Mouse (Mus musculus): ENCODE measurements around the gene Dpagt1.
"Not testable (repeated sequence)": the region's sequence is repeated elsewhere in the genome, so short reads cannot be mapped to it uniquely, and the experiment has no call there.

The Dpagt1 gene

DNA sequence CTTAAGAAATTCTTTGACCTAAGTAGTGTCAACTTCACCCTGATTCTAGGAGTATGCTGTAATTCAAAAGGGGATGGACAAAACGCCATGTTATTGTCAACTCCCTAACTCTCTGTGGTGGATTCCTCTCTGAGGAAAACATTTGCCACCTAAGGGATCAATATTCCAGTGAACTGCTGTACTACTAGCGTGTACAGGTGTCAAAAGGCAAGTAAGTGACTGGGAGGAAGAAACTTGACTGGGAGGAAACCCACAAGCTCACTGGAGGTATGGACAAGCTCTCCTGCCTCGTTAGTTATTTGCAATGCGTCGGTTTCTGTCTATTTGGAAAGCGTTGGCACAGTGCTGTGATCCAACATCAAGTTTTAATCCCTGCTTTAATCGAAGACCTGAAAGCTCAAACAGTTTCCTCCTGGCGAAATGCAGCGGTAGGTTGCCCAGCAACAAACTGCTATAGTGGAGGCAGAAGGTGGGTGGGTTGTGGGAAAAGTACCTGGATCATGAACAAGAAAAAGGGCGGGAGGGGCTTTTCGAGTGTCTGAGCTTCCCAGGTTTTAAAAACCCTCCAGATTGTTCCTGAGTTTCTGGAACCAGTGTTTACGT is at the start of gene Dpagt1:
Gene Dpagt1 (plus strand): TSS at position 252 of the 603 bp plus-strand sequence.
- in situ Hi-C loops (cut with MboI; ENCODE audit: low pct_unique_long_range_greater_than_20kb in 1 of 2, low sequenced_read_pairs in 2 of 2, unreplicated experiment in 1 of 2): no loop called here

DNA sequence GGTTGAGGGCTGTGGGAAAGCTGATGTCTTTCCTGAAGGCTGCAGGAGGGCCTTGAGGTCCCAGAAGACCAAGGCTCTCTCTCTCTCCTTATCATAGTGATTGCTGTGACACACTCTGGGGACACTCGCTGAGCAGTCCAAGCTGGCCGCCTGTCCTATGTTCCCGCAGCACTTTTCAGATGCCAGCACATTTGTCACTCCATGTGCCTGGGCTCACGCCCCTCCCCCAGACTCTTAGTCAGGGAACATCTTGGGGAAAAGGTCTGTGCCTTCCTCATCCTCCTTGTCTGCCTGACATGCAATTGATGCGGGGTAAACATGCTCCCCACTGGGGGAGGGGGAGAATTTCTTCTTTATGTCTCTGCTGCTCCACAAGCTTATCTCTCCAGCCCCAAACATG is 42.6 kb upstream of the Dpagt1 start:
- in situ Hi-C loops (cut with MboI; ENCODE audit: low pct_unique_long_range_greater_than_20kb in 1 of 2, low sequenced_read_pairs in 2 of 2, unreplicated experiment in 1 of 2): no loop called here

DNA sequence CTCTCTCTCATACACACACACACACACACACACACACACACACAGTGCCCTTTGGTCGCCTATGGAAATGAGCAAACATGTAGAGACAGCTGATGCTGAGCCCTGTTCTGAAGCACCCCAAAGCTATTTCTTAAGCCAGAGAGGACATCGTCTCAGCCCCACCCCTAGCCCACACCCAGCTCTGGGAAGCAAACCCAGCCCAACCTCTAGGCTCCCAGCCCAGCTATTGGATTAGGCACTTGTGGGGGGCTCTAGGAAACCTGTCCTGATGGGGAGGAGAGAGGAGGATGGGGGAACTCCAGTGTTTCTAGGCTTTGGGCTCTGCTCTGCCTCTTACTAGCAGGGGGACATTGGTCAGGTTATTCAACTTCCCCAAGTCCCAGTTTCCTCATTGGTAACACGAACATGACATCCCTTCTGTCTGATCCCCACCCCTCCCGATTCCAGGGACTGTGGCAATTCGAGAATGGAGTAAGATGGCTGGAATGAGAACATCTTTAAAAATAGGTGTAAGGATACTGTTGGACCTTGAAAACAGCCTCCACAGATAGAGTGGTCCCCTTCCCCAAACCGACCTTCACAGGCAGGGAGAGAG is 39.5 kb upstream of the Dpagt1 start:
- in situ Hi-C loops (cut with MboI; ENCODE audit: low pct_unique_long_range_greater_than_20kb in 1 of 2, low sequenced_read_pairs in 2 of 2, unreplicated experiment in 1 of 2): no loop called here

DNA sequence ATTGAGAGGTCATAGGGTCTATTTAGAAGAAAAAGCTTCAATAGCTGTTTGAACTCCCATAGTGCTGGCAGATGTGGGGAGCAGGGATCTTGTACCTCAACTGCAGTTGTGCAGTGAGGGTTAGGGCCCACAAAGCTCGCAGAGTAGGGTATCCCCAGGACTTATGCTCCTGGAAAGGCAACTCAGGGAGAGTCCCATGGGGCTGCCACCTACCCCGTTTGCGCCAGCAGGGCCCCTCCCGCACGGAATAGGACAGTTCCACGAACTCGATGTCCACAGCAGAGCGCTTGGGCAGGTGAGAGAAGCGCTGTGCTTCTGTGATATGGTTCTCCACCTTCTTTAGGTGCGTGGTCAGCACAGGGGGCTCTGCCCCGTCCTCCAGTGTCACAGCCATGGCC is 38.8 kb upstream of the Dpagt1 start:
- in situ Hi-C loops (cut with MboI; ENCODE audit: low pct_unique_long_range_greater_than_20kb in 1 of 2, low sequenced_read_pairs in 2 of 2, unreplicated experiment in 1 of 2): no loop called here

DNA sequence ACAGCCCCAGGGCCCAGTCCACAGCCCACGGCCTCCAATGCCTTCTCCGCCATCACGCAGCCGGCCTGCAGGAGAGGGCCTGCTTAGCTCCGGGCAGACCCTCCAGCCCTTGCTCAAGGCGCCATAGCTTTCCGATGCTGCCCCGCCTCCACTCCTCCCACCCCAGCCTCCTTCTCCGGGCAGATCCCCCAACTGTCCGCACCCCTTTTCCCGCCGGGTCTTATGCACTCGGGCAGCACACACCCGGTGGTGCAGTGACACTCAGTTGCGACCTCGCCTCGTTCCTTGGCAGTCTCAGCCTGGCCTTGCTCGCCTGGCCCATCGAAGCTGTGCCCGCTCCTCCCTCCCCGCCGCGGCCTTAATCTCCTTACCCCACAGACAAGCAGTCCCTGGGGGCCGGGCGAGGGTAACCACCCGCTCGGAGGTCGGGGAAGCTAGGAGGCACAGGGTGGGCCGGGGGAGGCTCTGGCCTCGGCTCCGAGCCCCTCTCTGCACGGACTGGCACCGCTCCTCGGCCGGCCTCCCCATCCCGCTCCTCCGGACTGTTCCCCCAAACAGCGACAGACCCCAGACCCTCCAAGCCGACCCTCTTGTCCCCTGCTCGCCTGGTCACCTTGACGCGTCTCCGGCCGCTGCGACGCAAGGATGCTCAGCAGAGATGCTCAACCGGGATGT is 38.3 kb upstream of the Dpagt1 start:
- in situ Hi-C loops (cut with MboI; ENCODE audit: low pct_unique_long_range_greater_than_20kb in 1 of 2, low sequenced_read_pairs in 2 of 2, unreplicated experiment in 1 of 2): no loop called here

DNA sequence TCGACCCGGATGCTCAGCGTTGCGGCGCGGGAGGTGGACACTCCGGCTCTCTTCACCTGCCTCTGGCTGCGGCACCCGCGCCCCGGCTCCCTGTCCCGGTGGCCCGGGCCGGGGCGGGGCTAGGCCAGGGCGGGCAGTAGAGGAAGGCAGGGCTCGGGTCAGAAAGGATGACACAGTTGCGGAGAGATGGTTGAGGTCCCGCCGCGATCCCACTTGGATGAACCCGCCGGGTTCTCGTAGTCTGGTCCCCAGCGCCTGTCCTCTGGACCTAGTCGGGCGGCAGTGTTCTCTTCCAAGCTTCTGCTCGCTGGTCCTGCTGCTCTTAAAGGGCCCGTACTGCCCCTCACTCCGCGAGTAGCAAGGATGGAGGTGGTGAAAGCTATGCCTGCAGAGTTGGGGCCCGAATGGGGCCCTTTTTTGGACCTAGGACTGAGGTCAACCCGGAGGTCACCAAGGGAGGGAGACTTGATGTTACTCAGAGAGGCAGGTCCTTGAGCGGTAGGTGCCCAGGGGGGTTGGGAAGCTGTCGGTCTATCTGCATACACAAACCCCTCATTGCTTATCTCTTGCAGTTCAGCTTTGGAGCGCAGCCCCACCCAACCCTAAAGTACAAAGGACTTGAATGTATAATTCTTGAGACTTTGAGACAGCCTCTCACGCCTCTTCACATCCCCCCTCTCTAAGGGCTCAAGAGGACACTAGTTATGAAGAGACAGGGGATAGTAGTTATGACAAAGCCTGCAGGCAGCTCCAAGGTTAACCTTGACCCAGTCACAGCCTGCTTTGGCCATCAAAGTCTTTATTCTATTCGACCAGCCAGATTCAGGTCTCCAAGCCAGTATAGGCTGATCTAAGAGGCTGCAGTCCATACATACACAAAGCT is 37.5 kb upstream of the Dpagt1 start, which contains the start of gene Abcg4:
Gene Abcg4 (minus strand): TSS at position 540 of the 883 bp plus-strand sequence.
- in situ Hi-C loops (cut with MboI; ENCODE audit: low pct_unique_long_range_greater_than_20kb in 1 of 2, low sequenced_read_pairs in 2 of 2, unreplicated experiment in 1 of 2): no loop called here

DNA sequence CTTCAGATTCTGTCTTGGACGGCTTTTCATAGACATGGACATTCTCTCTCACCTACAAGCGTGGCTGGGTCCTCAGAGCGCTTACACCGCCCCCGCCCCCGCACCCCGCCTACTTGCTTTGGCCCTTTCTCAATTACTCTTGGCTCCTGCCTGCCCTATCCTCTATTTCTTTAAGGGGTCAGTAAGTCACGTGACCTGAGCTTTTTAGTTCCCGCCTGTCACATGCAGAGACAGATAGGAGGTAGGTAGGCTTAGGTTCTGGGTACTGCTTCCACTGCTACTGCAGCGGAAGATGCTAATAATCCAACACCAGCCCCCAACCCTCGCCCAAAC is 36.9 kb upstream of the Dpagt1 start:
- in situ Hi-C loops (cut with MboI; ENCODE audit: low pct_unique_long_range_greater_than_20kb in 1 of 2, low sequenced_read_pairs in 2 of 2, unreplicated experiment in 1 of 2): no loop called here

DNA sequence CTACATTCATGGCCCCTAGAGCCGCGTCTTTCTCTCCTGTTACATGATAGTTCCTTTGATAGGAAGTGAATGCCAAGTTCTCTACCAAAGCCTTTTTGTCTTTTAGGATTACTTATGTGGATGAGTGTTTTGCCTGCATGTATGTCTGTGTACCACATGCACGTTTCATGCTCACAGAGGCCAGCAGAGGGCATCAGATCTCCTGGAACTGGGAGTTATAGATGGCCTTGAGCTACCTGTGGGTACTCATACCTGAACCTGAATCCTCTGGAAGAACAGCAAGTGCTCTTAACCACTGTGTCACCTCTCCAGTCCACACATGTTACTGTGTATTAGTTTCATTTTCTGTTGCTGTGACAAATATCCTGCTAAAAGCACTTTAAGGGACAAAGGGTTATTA is 33.3 kb upstream of the Dpagt1 start:
- in situ Hi-C loops (cut with MboI; ENCODE audit: low pct_unique_long_range_greater_than_20kb in 1 of 2, low sequenced_read_pairs in 2 of 2, unreplicated experiment in 1 of 2): no loop called here

DNA sequence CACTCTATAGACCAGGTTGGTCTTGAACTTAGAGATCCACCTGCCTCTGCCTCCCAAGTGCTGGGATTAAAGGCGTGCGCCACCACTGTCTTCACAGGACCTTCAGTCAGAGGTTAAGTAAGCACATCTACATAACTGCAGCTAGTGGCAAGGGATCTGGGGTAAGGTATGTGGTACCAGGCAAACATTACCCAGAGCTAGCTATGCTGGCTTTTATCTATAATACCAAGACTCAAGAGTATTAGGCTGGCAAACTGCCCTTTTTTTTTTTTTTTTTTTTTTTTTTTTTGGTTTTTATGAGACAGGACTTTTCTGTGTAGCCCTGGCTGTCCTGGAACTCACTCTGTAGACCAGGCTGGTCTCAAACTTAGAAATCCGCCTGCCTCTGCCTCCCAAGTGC is 25.8 kb upstream of the Dpagt1 start:
- in situ Hi-C loops (cut with MboI; ENCODE audit: low pct_unique_long_range_greater_than_20kb in 1 of 2, low sequenced_read_pairs in 2 of 2, unreplicated experiment in 1 of 2): not testable (repeated sequence)

DNA sequence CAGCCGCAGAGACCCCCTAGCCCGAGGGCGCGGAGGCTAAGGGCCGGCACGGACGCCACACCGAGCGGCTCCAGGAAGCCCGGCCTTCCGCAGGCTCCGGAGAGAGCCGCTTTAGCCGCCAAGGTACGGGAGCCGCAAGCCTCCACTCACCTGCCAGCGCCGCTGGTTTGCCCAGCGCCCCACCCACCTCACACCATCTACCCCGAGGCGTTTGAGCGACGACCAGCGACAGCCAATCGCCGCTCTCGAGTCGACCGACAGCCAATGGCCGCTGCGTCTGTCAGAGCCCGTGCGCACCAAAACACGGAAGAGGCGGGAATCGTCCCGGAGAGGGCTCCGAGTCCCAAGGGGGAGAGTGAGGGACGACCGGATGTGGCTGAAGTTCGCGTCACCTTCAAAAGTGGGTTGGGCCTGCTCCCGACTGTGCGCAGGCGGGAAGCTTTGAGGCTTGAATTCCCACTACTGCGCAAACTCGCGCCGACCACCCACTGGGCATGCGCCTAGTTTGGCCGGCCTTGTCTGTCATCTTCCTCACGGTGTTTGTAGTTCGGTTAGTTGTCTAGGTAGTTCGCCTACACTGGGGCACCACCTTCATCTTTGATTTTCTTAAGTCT is 20.2 kb upstream of the Dpagt1 start, which contains the start of gene Hinfp:
Gene Hinfp (minus strand): TSS at position 206 of the 614 bp plus-strand sequence.
- in situ Hi-C loops (cut with MboI; ENCODE audit: low pct_unique_long_range_greater_than_20kb in 1 of 2, low sequenced_read_pairs in 2 of 2, unreplicated experiment in 1 of 2): no loop called here

DNA sequence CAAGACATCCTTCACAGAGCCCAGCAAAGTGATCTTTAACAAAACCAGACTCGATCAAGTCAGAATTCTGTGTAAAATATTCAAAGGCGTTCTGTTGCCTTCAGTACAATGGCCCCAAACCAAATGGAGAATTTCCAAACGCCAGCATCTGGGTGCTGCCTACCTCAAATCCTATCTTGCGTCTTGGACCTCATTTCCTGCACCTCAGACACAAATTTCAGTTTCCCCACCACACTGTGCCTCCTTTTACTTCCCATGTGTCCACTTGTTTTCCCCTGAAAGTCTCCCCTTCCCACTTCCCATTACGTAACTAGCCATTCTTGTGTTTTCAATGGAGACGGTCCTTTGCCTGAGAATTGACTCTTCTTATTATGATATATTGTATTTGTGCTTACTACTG is 19.3 kb upstream of the Dpagt1 start:
- in situ Hi-C loops (cut with MboI; ENCODE audit: low pct_unique_long_range_greater_than_20kb in 1 of 2, low sequenced_read_pairs in 2 of 2, unreplicated experiment in 1 of 2): no loop called here

DNA sequence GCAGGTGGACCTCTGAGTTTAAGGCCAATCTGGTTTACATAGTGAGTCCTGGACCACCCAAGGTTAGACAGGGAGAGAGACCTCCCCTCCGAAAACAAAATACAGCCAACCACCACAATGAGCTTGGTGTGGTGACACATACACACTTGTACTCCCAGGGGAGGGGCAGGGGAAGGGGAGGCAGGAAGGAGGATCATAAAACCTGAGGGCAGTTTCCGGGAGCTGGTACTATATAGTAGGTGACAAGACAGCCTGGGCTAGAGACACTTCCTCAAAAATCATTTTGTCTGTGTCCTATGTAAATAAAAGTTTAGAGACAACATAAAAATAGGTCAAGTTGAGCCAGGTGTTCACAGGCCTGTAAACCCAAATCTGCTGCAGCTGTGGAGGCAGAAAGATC is 18.6 kb upstream of the Dpagt1 start:
- in situ Hi-C loops (cut with MboI; ENCODE audit: low pct_unique_long_range_greater_than_20kb in 1 of 2, low sequenced_read_pairs in 2 of 2, unreplicated experiment in 1 of 2): no loop called here

DNA sequence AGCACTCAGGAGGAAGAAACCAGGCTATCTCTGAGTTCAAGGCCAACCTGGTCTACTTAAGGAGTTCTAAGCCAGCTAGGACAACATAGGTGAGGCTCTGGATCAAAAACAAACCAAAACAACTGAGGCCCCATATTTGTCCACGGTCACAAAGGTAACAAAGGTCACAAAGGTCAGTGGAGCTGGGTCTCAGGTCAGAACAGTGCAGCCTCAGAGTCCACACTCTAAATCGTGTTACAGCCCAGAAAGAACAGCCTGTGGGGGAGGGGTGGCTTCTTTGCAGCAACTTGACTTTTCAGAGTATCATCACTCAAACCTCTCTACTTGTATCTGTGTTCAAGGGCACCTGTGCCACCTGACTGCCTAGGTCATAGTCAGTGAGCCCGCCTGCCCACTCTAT is 16.1 kb upstream of the Dpagt1 start:
- in situ Hi-C loops (cut with MboI; ENCODE audit: low pct_unique_long_range_greater_than_20kb in 1 of 2, low sequenced_read_pairs in 2 of 2, unreplicated experiment in 1 of 2): no loop called here

DNA sequence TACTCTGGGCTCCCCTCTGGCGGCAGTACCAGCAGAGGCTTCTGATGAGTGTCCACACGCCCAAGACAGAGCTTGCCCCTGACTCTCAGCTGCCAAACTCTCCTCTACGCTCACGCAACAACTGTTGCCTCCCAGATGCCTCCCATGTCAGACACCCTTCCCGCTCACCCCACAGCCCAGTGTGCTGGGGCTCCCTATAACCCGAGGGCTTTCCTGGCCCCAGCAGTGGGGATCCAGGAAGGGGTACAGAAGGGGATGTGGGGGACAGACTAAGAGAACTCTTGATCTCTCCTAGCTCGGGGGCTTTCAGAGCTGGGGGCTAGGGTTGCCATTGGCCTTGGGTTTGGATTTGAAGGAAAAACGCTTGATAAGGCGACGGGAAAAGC is 15.1 kb upstream of the Dpagt1 start:
- in situ Hi-C loops (cut with MboI; ENCODE audit: low pct_unique_long_range_greater_than_20kb in 1 of 2, low sequenced_read_pairs in 2 of 2, unreplicated experiment in 1 of 2): no loop called here

DNA sequence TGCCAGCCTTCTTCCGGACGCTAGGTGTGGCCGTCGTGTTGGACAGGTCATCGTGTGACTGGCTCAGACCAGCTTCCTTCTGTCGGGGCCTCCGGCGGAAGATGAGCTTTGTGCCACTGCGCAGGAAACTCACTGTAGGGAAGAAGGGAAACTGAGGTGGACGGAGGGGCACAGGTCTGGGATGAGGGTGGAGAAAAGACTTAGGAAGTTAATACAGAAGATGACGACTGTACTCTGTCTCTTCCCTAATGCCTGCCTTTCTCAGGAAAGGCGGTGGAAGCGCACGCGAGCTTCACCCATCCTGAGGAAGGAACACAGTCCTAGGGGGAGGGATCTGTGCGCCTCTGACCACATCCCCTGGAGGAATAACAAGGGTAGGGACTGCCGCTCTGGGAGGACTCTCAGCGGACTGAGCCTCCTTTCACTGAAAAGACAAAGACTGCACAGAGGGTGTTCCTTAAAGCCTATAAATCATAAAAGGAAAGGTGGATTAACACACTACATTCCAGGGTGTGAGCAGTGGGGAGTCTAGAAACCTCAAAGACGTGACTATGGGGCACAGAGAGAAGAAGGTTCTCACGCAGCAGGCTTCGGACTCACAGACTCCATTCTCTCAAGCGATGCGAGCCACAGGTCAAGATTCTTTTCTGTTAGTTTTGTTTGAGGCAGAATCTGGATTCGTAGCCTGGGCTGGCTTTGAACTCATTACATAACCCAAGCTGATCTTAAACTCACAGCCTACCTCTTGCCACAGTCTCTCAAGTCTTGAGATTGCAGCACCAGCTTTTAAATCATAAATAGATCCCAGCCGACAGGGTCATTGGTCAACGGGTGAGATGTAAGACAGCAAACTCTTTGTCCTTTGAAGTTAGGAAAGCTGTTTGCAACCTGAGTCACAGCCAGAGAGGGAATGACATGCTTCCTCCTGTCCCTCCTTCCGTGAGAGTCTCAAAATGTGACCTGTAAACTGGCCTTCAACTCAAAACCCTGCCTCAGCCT is 14.4 kb upstream of the Dpagt1 start:
- in situ Hi-C loops (cut with MboI; ENCODE audit: low pct_unique_long_range_greater_than_20kb in 1 of 2, low sequenced_read_pairs in 2 of 2, unreplicated experiment in 1 of 2): no loop called here

DNA sequence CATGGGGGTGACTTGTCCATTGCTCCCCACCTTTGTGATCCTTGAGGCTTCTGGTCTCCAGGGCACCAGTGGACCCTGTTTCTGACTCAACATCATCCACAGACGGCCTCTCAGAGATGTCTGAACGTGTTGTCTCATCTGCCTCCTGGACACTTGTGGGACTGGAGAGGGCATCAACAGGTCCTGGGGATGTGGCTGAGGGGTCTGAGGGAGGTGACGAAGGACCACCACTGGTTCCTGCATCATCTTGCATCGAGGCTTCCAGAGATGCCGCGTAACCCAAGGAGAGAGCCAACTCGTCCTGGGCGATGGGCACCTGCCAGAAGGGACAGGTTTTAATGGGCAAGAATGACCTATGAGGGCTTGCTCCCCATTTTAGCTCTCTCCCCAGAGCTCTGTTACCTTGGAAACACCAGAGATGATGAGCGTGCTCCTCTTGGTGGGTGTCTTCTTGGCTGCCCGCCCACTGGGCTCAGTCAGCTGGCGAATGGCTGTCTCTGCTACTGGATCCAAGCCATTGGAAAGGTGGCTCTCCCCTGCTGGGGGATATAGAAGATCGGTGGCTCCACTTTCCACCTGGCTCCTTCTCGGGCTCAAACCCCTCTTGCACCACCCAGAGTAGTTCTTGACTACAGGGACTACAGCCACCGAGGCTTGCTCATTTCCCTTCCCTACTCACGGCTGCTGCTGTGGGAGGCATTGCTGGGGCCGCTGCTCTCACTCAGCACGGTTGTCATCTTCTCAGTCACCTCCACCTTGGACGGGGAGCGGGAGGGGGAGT is 12.2 kb upstream of the Dpagt1 start:
- in situ Hi-C loops (cut with MboI; ENCODE audit: low pct_unique_long_range_greater_than_20kb in 1 of 2, low sequenced_read_pairs in 2 of 2, unreplicated experiment in 1 of 2): no loop called here

DNA sequence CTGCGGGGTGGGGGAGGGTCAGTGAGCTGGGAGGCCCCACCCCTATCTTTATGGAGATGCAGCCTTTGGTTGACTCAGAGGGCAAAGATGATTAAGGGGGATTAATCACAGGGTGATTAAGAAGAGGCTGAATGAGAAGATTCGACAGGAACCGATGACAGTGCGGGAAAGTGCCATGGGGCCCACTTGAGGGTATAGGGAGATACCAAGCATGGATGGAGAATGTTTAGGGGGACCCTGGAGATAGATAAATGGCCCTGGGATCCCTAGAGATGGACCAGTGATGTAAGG is 11.6 kb upstream of the Dpagt1 start:
- in situ Hi-C loops (cut with MboI; ENCODE audit: low pct_unique_long_range_greater_than_20kb in 1 of 2, low sequenced_read_pairs in 2 of 2, unreplicated experiment in 1 of 2): no loop called here

Measured in mouse embryonic stem cell (cell line).